33 mouse cellular contexts compared by ENCODE assay signal in the genomic region with DNA sequence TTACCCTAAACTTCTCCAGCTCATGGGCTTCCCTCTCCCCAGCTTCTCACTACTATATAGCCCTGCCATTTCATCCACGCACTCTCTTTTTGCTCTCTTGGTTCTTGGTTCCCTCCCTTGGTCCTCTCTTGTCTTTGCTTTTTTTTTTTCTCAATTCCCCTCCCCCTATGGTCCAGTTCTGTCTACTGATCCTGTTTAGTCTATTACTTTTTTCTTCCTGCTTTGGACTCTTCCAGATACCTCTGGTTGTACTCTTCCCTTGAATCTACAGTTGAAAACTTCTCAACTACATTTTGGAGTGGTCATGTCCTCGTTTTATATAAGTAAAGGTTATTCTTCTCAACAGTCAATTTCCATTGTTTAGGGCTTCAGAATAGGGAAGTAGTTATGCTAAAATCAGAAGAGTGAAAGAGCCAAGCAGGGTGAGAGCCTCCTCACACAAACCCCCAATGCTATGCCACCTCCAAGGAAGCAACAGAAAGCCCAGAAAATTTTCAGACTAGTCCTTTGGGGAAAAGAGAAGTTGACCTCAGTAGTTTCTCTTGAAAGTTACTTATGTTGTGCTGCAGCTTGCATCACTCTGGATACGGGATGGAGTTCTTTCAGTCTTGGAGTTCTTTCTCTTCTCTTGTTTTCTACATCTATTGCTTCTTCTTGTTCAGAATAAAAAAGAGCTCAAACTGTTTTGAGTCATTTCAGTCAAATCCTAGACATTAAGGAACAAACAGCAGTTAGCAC. TPM values are rescaled to one million over a fixed set of nuclear protein-coding genes. Genes with fewer than 3 reads are reported as not detected.
DNase-seq lines count a peak whose midpoint lies in the region; ATAC-seq lines count a peak whose summit lies in the region.
"Had no signal": no experiment of that assay in that cellular context is flagged by ENCODE, and none has a peak within 500 bp of the region (broad histone marks: within the 10 kb centered on the region; RNA-seq: fewer than 3 reads in every experiment).

No protein-coding gene starts in this region.

- WGBS in forebrain, embryonic 15.5 days = 70% methylated on average over 3 of the region's 3 CpGs

- H3K9me3 ChIP-seq in forebrain, embryonic 15.5 days = no peaks in the 10 kb centered on the region
- H3K9me3 ChIP-seq: embryonic facial prominence, embryonic 12.5 days; embryonic facial prominence, embryonic 15.5 days; heart, embryonic 15.5 days; hindbrain, embryonic 12.5 days; hindbrain, embryonic 15.5 days had no signal

- H3K4me1 ChIP-seq in forebrain, embryonic 15.5 days = no peaks in the 10 kb centered on the region
- H3K4me1 ChIP-seq: embryonic facial prominence, embryonic 12.5 days; embryonic facial prominence, embryonic 15.5 days; heart, embryonic 15.5 days; hindbrain, embryonic 12.5 days; hindbrain, embryonic 15.5 days had no signal

- H3K9ac ChIP-seq in forebrain, embryonic 15.5 days (replicated peaks) = no peak overlapping the region
- H3K9ac ChIP-seq: embryonic facial prominence, embryonic 12.5 days; embryonic facial prominence, embryonic 15.5 days; heart, embryonic 15.5 days; hindbrain, embryonic 12.5 days; hindbrain, embryonic 15.5 days had no signal

- peak; percentile 2 for DNase-seq in A20 (ENCODE audit: low read depth, low spot score)
- DNase-seq in cerebellum, postnatal 4 days (ENCODE audit: low spot score in 2 of 2) = no peak
- no peak for DNase-seq in left cerebral cortex, postnatal 10 days (ENCODE audit: extremely low spot score in 1 of 2, low spot score in 2 of 2)
- DNase-seq: adrenal gland, adult 8-10 months; adrenal gland, postnatal 25 days; B cell, adult 2 months; cerebellum, adult 11-12 months; cerebellum, adult 8-10 months; cerebellum, postnatal 10 days; cerebellum, postnatal 36 days; gastrocnemius, postnatal 10 days; gastrocnemius, postnatal 36 days; heart, adult 11 months; heart, postnatal 14 days; heart, postnatal 4 days had no signal

- peak; percentile 70 for ATAC-seq in granulocyte monocyte progenitor cell, adult 5-6 weeks (replicated peaks; ENCODE audit: poor library complexity, severe bottlenecking)
- ATAC-seq in megakaryocyte progenitor cell, adult 5-6 weeks (replicated peaks; ENCODE audit: poor library complexity) = peak; percentile 59
- ATAC-seq in forebrain, embryonic 15.5 days (replicated peaks) = no peak
- ATAC-seq: activated CD4-positive, CD25-positive, alpha-beta regulatory T cell, adult 4 months; forebrain, embryonic 14.5 days; intestine, postnatal 0 days had no signal

- H3K27me3 ChIP-seq in forebrain, embryonic 15.5 days = no peaks in the 10 kb centered on the region
- H3K27me3 ChIP-seq: embryonic facial prominence, embryonic 12.5 days; embryonic facial prominence, embryonic 15.5 days; heart, embryonic 15.5 days; hindbrain, embryonic 12.5 days; hindbrain, embryonic 15.5 days had no signal

- H3K36me3 ChIP-seq in forebrain, embryonic 15.5 days = no peaks in the 10 kb centered on the region
- H3K36me3 ChIP-seq: embryonic facial prominence, embryonic 12.5 days; embryonic facial prominence, embryonic 15.5 days; heart, embryonic 15.5 days; hindbrain, embryonic 12.5 days; hindbrain, embryonic 15.5 days had no signal

- intact Hi-C loops in left cerebral cortex, postnatal 10 days (cut with DNase I) = loop anchor here (5.0 kb wide), 1 partner anchor 41 kb away; no protein-coding TSS in a partner anchor

- no peak overlapping the region for H3K27ac ChIP-seq in forebrain, embryonic 15.5 days (replicated peaks)
- H3K27ac ChIP-seq: embryonic facial prominence, embryonic 12.5 days; embryonic facial prominence, embryonic 15.5 days; heart, embryonic 15.5 days; hindbrain, embryonic 12.5 days; hindbrain, embryonic 15.5 days had no signal

- no peak overlapping the region for H3K4me3 ChIP-seq in forebrain, embryonic 15.5 days
- H3K4me3 ChIP-seq: embryonic facial prominence, embryonic 12.5 days; embryonic facial prominence, embryonic 15.5 days; heart, embryonic 15.5 days; hindbrain, embryonic 12.5 days; hindbrain, embryonic 15.5 days had no signal

- no peak overlapping the region for H3K4me2 ChIP-seq in forebrain, embryonic 15.5 days (replicated peaks)
- H3K4me2 ChIP-seq: embryonic facial prominence, embryonic 12.5 days; embryonic facial prominence, embryonic 15.5 days; heart, embryonic 11.5 days; heart, embryonic 15.5 days; hindbrain, embryonic 12.5 days; hindbrain, embryonic 15.5 days had no signal

RNA-seq across cellular contexts. Expression of a gene that starts 3.8 kb away (rescaled TPM):
- total RNA-seq in granulocyte monocyte progenitor cell, adult 5-6 weeks (2014; fragmentation: Nextera tagmentation) = not detected in 2 replicates
- total RNA-seq in granulocyte monocyte progenitor cell, adult 5-6 weeks (2017) = not detected in 2 replicates
- total RNA-seq in megakaryocyte progenitor cell, adult 5-6 weeks (2015) = not detected in 2 replicates
- total RNA-seq in megakaryocyte progenitor cell, adult 5-6 weeks (2017) = not detected in 2 replicates
- total RNA-seq in left cerebral cortex, postnatal 10 days (2021) = not detected
- polyA plus RNA-seq in forebrain, embryonic 15.5 days (2015; fragmentation: Nextera tagmentation; extraction: Ambion mirVana) = not detected in 2 replicates
- total RNA-seq: adrenal gland, adult 8-10 months; adrenal gland, postnatal 25 days; gastrocnemius, adult 18-20 months; gastrocnemius, postnatal 10 days; gastrocnemius, postnatal 36 days; heart, adult 8-10 months; heart, postnatal 14 days; heart, postnatal 4 days; MEL had no signal
- polyA plus RNA-seq: brain, embryonic 14.5 days; embryonic facial prominence, embryonic 12.5 days; embryonic facial prominence, embryonic 15.5 days; forebrain, embryonic 11.5 days; forebrain, embryonic 14.5 days; heart, embryonic 11.5 days; heart, embryonic 15.5 days; hindbrain, embryonic 12.5 days; hindbrain, embryonic 15.5 days; intestine, embryonic 14.5 days; intestine, postnatal 0 days had no signal
